In the genomic region with DNA sequence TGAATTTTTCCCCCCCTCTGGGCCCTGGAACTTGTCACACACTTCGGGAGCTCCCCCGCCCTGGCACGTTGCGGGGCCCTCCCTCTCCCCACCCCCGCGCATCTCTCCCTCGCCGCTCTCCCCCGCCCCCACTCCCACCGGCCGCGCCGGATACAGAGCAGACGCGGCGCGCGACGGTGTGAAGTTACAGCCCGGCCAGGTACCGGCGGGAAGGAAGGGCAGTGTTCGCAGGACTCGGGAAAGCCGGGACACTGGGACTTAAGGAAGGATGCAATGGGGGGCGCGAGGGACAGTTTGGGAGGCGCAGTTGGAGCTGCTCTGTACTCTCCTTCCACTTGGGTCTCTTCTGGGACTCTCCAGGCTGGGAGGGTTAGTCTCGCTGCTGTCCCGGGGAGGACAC, we compare ENCODE assay signal across 8 mouse cellular contexts. TPM values are rescaled to one million over a fixed set of nuclear protein-coding genes. Genes with fewer than 3 reads are reported as not detected.
DNase-seq lines count a peak whose midpoint lies in the region; ATAC-seq and TF ChIP-seq lines count a peak whose summit lies in the region.

No protein-coding gene starts in this region.

- TF ChIP-seq CTCF in stomach, postnatal 0 days (IDR thresholded peaks at IDR 0.05; ENCODE audit: low read depth), result no peak

- peak overlapping the region; percentile 34; the same call in 1 of the 2 replicates for H3K9ac ChIP-seq in kidney, embryonic 14.5 days (ENCODE audit: low read depth, low read length)
- H3K9ac ChIP-seq in forebrain, embryonic 13.5 days, result peak overlapping the region; percentile 96
- H3K9ac ChIP-seq in midbrain, embryonic 15.5 days, result peak overlapping the region; percentile 93
- peak overlapping the region; percentile 74 for H3K9ac ChIP-seq in stomach, postnatal 0 days (ENCODE audit: low read length)

- WGBS in kidney, embryonic 14.5 days, result under 1% methylated on average over 29 of the region's 30 CpGs
- WGBS in forebrain, embryonic 13.5 days, result under 1% methylated on average over 30 of the region's 30 CpGs
- WGBS in midbrain, embryonic 15.5 days, result 2% methylated on average over 30 of the region's 30 CpGs
- WGBS in stomach, postnatal 0 days, result under 1% methylated on average over 22 of the region's 30 CpGs

- intact Hi-C loops in left cerebral cortex, postnatal 36 days (cut with DNase I), result loop anchor here (5.0 to 10.0 kb wide), 3 partner anchors 72 to 1994 kb away; no protein-coding TSS in a partner anchor

- H3K4me1 ChIP-seq in kidney, embryonic 14.5 days (ENCODE audit: control insufficient read depth, insufficient read depth, low read length), result 0 out of 2 replicates have a peak, but pooled peaks cover 13% of the 10 kb centered on the region
- peaks cover 27% of the 10 kb centered on the region for H3K4me1 ChIP-seq in forebrain, embryonic 13.5 days
- H3K4me1 ChIP-seq in midbrain, embryonic 15.5 days, result peaks cover 33% of the 10 kb centered on the region
- no peaks in the 10 kb centered on the region for H3K4me1 ChIP-seq in stomach, postnatal 0 days (replicated peaks; ENCODE audit: control insufficient read depth, insufficient read depth)

- H3K36me3 ChIP-seq in kidney, embryonic 14.5 days (ENCODE audit: control insufficient read depth, insufficient read depth, low read length), result no peaks in the 10 kb centered on the region
- peaks cover 4% of the 10 kb centered on the region for H3K36me3 ChIP-seq in forebrain, embryonic 13.5 days (ENCODE audit: poor library complexity, severe bottlenecking)
- H3K36me3 ChIP-seq in midbrain, embryonic 15.5 days (replicated peaks), result no peaks in the 10 kb centered on the region
- no peaks in the 10 kb centered on the region for H3K36me3 ChIP-seq in stomach, postnatal 0 days (ENCODE audit: control insufficient read depth, insufficient read depth, low read length)

- peaks cover 24% of the 10 kb centered on the region for H3K27me3 ChIP-seq in kidney, embryonic 14.5 days (ENCODE audit: control insufficient read depth, insufficient read depth, low read length)
- no peaks in the 10 kb centered on the region for H3K27me3 ChIP-seq in forebrain, embryonic 13.5 days
- no peaks in the 10 kb centered on the region for H3K27me3 ChIP-seq in midbrain, embryonic 15.5 days (replicated peaks)
- H3K27me3 ChIP-seq in stomach, postnatal 0 days (ENCODE audit: control insufficient read depth, insufficient read depth, low read length), result no peaks in the 10 kb centered on the region

- peak; percentile 30 for ATAC-seq in kidney, embryonic 14.5 days (ENCODE audit: low FRiP score, low TSS enrichment)
- peak; percentile 56 for ATAC-seq in forebrain, embryonic 13.5 days
- ATAC-seq in midbrain, embryonic 15.5 days (replicated peaks), result peak; percentile 43
- peak; percentile 8 for ATAC-seq in stomach, postnatal 0 days (ENCODE audit: low FRiP score, low TSS enrichment)

- DNase-seq in kidney, postnatal 14 days, result no peak
- peak; percentile 62 for DNase-seq in adrenal gland, adult 2 months
- DNase-seq in left cerebral cortex, postnatal 36 days (ENCODE audit: low spot score in 2 of 2), result peak; percentile 61 to 64
- DNase-seq in stomach, postnatal 0 days (ENCODE audit: low spot score), result peak; percentile 63
- DNase-seq in T-cell, adult 2 months (ENCODE audit: low spot score), result no peak

- peak overlapping the region; percentile 50 for H3K4me3 ChIP-seq in kidney, embryonic 14.5 days (ENCODE audit: low read length)
- H3K4me3 ChIP-seq in forebrain, embryonic 13.5 days, result peak overlapping the region; percentile 65
- peak overlapping the region; percentile 89 for H3K4me3 ChIP-seq in midbrain, embryonic 15.5 days
- H3K4me3 ChIP-seq in stomach, postnatal 0 days (ENCODE audit: low read depth, low read length), result peak overlapping the region; percentile 69

- no peak overlapping the region for H3K27ac ChIP-seq in kidney, embryonic 14.5 days (ENCODE audit: low read depth, low read length)
- H3K27ac ChIP-seq in forebrain, embryonic 13.5 days, result peak overlapping the region; percentile 100
- peak overlapping the region; percentile 97 for H3K27ac ChIP-seq in midbrain, embryonic 15.5 days
- peak overlapping the region; percentile 92 for H3K27ac ChIP-seq in stomach, postnatal 0 days (replicated peaks)

- no peak for TF ChIP-seq EP300 in stomach, postnatal 0 days (optimal IDR thresholded peaks at IDR 0.05)

- peak overlapping the region; percentile 87 for H3K4me2 ChIP-seq in kidney, embryonic 14.5 days (replicated peaks; ENCODE audit: low read depth, low read length)
- peak overlapping the region; percentile 95 for H3K4me2 ChIP-seq in forebrain, embryonic 13.5 days
- H3K4me2 ChIP-seq in midbrain, embryonic 15.5 days, result peak overlapping the region; percentile 93
- peak overlapping the region; percentile 100 for H3K4me2 ChIP-seq in stomach, postnatal 0 days (replicated peaks; ENCODE audit: low read depth)

- H3K9me3 ChIP-seq in kidney, embryonic 14.5 days (ENCODE audit: control insufficient read depth, low read length), result no peaks in the 10 kb centered on the region
- no peaks in the 10 kb centered on the region for H3K9me3 ChIP-seq in forebrain, embryonic 13.5 days (replicated peaks)
- no peaks in the 10 kb centered on the region for H3K9me3 ChIP-seq in midbrain, embryonic 15.5 days
- no peaks in the 10 kb centered on the region for H3K9me3 ChIP-seq in stomach, postnatal 0 days (ENCODE audit: control insufficient read depth, low read length)

RNA-seq across cellular contexts. Expression of a gene that starts 2.7 kb away (rescaled TPM):
- 2.6 and 2.8 TPM in 2 replicates for polyA plus RNA-seq in kidney, embryonic 14.5 days (2014; fragmentation: Nextera tagmentation; extraction: Ambion mirVana)
- total RNA-seq in adrenal gland, adult 2 months (2021), result 1 to 10 TPM; 4.3 to 5.9 TPM
- polyA plus RNA-seq in adrenal gland, adult 2 months (2012; rRNA removed), result 0.80 and 0.81 TPM in 2 replicates
- 159 and 161 TPM in 2 replicates for polyA plus RNA-seq in forebrain, embryonic 13.5 days (2015; fragmentation: Nextera tagmentation; extraction: Ambion mirVana)
- total RNA-seq in left cerebral cortex, postnatal 36 days (2021), result 100 to 1,000 TPM; 100 to 116 TPM
- 101 and 105 TPM in 2 replicates for polyA plus RNA-seq in midbrain, embryonic 15.5 days (2015; fragmentation: Nextera tagmentation; extraction: Ambion mirVana)
- 10.5 and 11.7 TPM in 2 replicates for polyA plus RNA-seq in stomach, postnatal 0 days (2015; fragmentation: Nextera tagmentation; extraction: Ambion mirVana)

RNA-seq across cellular contexts. Expression of a gene that starts 5.7 kb away (rescaled TPM):
- polyA plus RNA-seq in kidney, embryonic 14.5 days (2014; fragmentation: Nextera tagmentation; extraction: Ambion mirVana), result not detected in 2 replicates
- not detected for total RNA-seq in adrenal gland, adult 2 months (2021)
- polyA plus RNA-seq in adrenal gland, adult 2 months (2012; rRNA removed), result not detected in 2 replicates
- polyA plus RNA-seq in forebrain, embryonic 13.5 days (2015; fragmentation: Nextera tagmentation; extraction: Ambion mirVana), result not detected in 2 replicates
- 1 to 10 TPM; 1.3 to 1.5 TPM for total RNA-seq in left cerebral cortex, postnatal 36 days (2021)
- 0.23 TPM in 1 of 2 replicates, not detected in the other for polyA plus RNA-seq in midbrain, embryonic 15.5 days (2015; fragmentation: Nextera tagmentation; extraction: Ambion mirVana)
- polyA plus RNA-seq in stomach, postnatal 0 days (2015; fragmentation: Nextera tagmentation; extraction: Ambion mirVana), result 0.27 TPM in 1 of 2 replicates, not detected in the other

Comparison
In these comparisons a context has a peak if more than half of its experiments do, and no peak if none do; other contexts are left out.
1. H3K9ac ChIP-seq: peak in every context shown above with its lines; median percentile 96 in forebrain, embryonic 13.5 days; 93 in midbrain, embryonic 15.5 days; 74 in stomach, postnatal 0 days; 34 in kidney, embryonic 14.5 days.
2. DNase-seq: peak in adrenal gland, adult 2 months (single experiment), left cerebral cortex, postnatal 36 days (2 of 2) and stomach, postnatal 0 days (single experiment); none in kidney, postnatal 14 days (single experiment) and T-cell, adult 2 months (single experiment).
3. Peak in every context shown above with its lines, with median percentiles within 50 percentile points of each other: ATAC-seq, H3K4me2 ChIP-seq and H3K4me3 ChIP-seq.